Mouse (Mus musculus) embryonic stem cell, embryonic (primary cell): ENCODE data around the gene Kif6.

Experiments
- CTCF ChIA-PET, 4 experiments: fragments of 300-600 bp in 2 of 4; fragments of 350-600 bp in 2 of 4; sonication (Branson Sonifier 250); formaldehyde crosslinking; loops; one replicate each; lab custom pipeline; 2022; ENCODE audit warnings: inconsistent platforms in 2 of 4; lab: Charles Lee
- POLR2A ChIA-PET, 4 experiments: fragments of 300-600 bp in 2 of 4; fragments of 350-600 bp in 2 of 4; sonication (Branson Sonifier 250); formaldehyde crosslinking; loops; one replicate each; lab custom pipeline; 2022; ENCODE audit warnings: antibody characterized with exemption in 4 of 4, inconsistent platforms in 1 of 4; lab: Charles Lee

Kif6 gene

DNA sequence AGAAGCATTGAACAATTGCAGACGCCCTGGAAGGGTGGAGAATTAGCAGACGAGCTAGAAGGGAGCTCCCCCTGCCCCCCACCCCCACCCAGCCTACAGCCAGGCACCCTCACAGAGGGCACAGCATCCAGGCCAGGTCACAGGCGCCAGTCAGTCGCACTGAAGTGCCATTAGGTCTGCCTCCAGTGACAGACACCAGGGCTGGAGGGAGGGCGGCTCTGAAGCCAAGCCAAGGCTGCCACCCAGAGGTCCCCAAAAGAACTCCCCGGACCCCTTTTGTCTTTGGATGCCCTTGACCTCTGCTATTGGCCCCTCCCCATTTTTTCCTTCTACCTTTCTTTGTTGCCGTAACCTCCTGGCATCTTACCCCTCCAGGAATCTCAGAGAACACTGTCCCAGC is 274.7 kb downstream of the Kif6 start:
- CTCF ChIA-PET: interaction anchor here in 3 of 4 experiments (0.6 to 2.7 kb wide), 8 partner anchors 9 to 517 kb away, joined by 3 to 20 read pairs (median 5); partner anchors contain the start of gene Daam2 (in 1 of the 3)
- POLR2A ChIA-PET: interaction anchor here in 1 of 4 experiments (1.0 kb wide), 1 partner anchor 9 kb away, joined by 3 read pairs; no protein-coding TSS in a partner anchor

DNA sequence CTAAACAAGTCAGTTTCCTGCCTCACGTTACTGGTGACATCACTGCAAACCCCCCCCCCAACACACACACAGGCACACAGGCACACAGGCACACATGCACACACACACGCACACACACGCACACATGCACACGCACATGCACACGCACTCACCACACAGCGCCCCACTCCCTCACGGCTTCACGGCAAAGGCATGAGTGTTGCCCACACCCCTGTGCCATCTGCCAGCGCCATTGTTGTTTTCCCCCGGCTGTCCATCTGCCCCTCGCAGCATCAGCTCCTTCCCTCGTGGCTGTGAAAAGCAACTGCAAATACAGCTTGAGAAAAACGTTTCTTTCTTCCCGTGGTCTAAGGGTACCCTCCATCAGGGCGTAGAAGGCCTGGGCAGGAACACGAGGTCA is 275.9 kb downstream of the Kif6 start:
- POLR2A ChIA-PET: no interaction called here
- CTCF ChIA-PET: interaction anchor here in 3 of 4 experiments (0.7 to 2.7 kb wide), 7 partner anchors 8 to 361 kb away, joined by 3 to 20 read pairs (median 5); no protein-coding TSS in a partner anchor

DNA sequence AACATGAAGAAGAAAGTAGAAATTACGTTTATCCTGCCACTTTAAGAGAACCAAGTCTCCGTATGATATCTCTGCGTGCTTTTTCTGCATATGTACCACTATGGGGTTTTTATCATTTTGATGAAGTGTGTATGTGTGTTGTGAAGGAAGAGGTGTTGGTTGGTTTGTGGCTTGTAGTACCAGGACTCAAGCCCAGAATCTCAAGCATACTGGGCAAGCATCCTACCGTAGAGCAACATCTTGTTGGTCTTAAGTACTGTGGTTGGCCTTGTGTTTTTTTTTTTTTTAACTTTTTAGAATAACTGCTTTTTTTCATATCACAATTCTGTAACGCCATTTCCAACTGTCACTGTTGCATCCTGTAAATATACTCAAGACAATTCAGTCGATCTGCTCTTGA is 277.5 kb downstream of the Kif6 start:
- POLR2A ChIA-PET: no interaction called here
- CTCF ChIA-PET: no interaction called here

DNA sequence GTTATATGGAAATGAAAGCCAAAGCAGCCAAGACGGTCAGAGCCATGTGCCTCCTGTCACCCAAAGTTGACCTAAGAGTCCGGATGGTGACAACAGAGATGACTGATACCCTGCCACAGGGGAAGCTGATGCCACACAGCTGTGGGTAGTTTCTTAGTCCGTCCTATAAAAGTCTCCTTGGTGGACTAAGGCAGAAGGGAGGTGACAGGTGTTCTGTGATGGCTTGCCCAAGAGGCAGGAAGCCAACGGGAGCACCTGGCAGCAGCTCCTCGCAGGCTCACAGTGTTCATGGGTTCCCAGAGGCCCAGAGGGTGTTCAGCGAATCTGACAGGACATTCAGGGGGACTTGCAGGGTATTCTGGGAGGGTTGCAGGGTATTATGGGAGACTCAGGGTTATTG is 279.5 kb downstream of the Kif6 start:
- CTCF ChIA-PET: interaction anchor here in 1 of 4 experiments (0.5 kb wide), 1 partner anchor 256 kb away, joined by 3 read pairs; no protein-coding TSS in a partner anchor
- POLR2A ChIA-PET: no interaction called here

DNA sequence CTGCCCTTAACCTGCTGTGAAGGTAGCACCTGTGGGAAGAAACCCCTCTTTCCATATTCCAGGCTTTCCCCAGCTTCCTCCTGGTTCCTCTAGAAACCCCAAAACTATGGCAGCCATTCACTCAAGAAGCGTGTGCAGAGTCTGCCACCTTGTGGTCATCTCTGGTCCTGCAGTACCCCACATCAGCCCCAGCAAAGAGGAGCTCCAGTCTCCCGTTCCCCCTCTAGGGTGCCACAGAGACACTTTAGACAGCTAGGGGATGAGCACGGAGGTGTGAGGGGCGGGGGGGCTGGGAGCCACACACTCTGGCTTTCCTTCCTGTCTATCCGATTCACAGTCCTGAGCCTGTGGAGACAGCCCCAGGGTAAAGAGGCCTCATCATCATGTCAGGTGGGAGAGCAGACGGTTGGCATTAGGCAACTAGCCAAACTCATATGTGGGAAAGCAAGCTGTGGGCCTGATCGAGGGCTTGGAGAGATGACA is 284.0 kb downstream of the Kif6 start:
- CTCF ChIA-PET: interaction anchor here (0.5 to 2.0 kb wide), 126 partner anchors 8 to 1470 kb away, joined by 3 to 33 read pairs (median 4); partner anchors contain the start of genes Kif6 (in 1 of the 4), Lrfn2 (in 1 of the 4) and Mocs1 (in 1 of the 4)
- POLR2A ChIA-PET: interaction anchor here in 3 of 4 experiments (0.5 to 1.2 kb wide), 4 partner anchors 9 to 529 kb away, joined by 3 to 7 read pairs (median 4); no protein-coding TSS in a partner anchor

DNA sequence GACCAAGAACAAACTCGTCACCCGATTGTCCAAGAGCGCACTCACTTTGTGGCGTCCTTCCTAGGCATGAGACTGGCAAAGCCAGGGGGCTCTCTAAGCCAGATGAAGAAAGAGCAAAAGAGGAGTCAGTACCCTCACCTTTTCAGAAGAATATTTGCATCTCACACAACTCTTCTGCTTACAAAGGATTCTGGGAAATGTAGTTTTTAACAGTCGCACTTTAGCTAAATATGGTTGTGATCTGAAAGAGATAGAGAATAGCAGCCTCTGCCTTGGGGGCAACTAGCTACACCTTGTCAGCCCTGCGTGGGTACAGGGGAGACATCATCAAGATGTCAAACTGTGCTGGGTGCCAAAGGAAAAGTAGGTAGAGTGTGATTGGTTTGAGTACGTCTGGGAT is 287.7 kb downstream of the Kif6 start:
- CTCF ChIA-PET: interaction anchor here in 2 of 4 experiments (0.7 to 1.1 kb wide), 4 partner anchors 13 to 433 kb away, joined by 3 to 6 read pairs (median 4); no protein-coding TSS in a partner anchor
- POLR2A ChIA-PET: interaction anchor here in 1 of 4 experiments (0.6 kb wide), 1 partner anchor 885 kb away, joined by 3 read pairs; no protein-coding TSS in a partner anchor

DNA sequence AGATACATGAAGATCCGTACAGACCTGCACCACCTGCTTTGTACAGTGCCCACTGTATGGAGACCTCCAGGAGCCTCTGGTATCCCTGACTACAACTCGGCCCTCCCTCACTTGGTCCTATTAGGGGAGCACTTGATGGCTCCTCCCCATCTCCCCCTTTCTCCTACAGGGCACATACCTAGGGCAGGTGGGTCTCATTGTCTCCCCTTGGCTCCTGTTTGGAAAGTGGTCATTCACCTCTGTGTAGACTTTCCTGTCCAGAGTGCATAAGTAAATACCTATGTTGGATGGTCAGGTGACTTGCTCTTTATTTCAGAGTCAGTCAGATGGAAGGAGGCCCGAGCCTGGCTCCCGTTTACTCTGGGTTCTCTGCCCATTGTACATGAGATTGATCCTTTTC is 308.5 kb downstream of the Kif6 start:
- ChIA-PET CTCF (no interaction called here), POLR2A (no interaction called here)

DNA sequence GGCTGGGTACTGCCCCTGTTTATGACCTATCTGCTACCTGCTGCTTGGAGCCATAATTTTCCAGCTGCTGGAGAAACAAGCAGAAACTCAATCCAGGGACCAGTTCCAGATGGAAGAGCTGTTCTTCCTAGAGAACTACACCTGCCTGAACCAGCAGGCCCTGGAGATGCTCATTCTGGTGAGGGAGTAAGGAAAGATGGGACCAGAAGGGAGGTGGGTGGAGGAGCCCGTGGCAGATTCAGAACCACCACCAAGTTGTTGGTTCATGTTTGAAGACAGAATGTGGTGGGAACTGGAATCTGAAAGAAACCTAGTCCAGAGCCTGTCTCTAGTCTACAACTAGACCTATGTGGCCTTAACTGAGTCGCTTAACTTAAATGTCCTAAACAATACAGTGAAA is 312.7 kb downstream of the Kif6 start:
- ChIA-PET POLR2A (no interaction called here), CTCF (no interaction called here)

DNA sequence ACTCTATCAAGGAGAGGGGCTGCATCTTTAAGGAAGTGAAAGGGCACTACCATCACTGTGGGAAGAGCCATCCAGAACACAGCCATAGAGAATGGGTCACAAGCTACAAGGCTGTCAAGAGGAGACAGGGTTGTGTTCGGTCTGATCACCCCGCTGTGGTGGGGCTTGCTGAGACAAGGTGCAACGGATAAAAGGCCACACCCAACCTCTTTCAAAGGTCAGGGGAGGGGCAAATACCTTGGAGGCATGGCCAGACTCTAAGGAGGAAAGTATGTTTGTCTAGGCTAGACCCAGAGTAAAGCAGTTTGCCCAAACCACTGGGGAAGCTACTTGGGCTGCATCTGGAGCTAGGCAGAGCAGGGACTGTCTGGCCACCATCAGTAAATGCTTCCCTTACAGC is 318.9 kb downstream of the Kif6 start:
- CTCF ChIA-PET: interaction anchor here in 3 of 4 experiments (0.6 to 2.4 kb wide), 3 partner anchors 20 to 35 kb away, joined by 3 to 10 read pairs (median 4); no protein-coding TSS in a partner anchor
- POLR2A ChIA-PET: no interaction called here

DNA sequence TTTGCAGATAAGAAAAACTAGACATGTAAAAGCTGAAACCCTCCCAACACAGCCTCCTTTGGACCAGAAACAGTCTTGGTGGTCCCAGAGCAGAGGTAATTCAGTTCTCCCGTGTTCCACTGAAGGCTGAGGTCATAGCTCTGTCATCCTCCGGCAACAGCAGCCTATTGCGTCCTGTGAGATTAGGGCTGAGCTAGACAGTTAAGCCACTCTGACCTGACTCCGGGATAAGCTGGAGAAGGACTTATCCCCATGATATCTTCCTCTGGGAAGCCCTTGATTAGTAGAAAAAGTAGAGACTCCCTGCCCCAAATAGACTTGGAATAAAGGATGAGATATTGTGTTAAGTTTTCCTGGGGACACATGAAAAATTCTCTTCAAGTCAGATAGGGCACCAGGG is 319.6 kb downstream of the Kif6 start:
- CTCF ChIA-PET: interaction anchor here in 2 of 4 experiments (1.0 to 2.4 kb wide), 3 partner anchors 36 to 42 kb away, joined by 4 to 10 read pairs (median 4); no protein-coding TSS in a partner anchor
- POLR2A ChIA-PET: interaction anchor here in 1 of 4 experiments (0.6 kb wide), 1 partner anchor 1527 kb away, joined by 4 read pairs; no protein-coding TSS in a partner anchor

DNA sequence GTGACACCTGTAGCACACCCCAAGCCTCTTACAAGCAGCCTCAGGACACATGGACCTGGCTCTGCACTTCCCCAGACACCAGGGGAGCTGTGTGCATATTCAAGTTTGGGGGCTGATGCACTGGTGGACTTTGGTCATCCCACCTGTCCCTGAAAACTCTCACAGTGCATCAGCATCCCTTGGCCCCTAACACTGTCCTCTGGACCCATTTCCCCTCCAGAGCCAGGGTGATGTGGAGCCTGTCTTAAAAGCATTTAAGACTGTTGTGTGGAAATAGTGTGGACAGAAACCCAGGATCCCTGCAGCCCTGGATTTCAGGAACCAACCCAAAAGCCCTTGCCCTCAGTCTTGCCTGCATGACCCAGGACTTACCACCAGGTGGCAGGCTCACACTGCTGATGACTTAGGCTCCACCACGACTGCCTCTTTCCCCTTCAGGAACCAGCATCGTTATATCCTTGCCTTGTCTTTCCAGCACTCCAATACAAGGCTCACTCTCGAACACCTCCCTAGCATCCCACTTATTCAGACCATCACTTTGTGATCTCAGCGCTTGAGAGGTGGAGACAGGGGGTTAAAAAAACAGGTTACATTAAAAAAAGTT is 320.8 kb downstream of the Kif6 start:
- ChIA-PET POLR2A (no interaction called here), CTCF (interaction anchor here in 1 of 4 experiments (1.2 kb wide), 1 partner anchor 41 kb away, joined by 4 read pairs; no protein-coding TSS in a partner anchor)

DNA sequence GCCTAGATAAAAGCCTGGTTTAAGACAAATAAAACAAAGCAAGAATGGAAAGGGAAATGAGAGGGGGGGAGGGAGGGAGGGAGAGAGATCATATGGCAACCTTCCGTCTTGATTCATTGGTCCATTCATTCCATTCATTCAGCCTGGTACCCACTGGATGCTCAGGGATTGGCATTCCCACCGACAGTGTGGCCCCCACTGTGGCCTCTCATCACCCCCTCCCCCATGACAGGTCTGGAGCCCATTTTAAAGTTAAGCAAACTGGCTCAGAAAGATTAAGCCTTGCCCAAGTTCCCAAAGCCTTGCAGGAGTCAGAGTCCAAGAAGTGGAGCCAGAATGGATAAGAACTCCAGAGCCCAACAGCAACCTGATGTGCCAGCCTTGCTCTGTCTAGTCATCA is 321.3 kb downstream of the Kif6 start:
- POLR2A ChIA-PET: no interaction called here
- CTCF ChIA-PET: interaction anchor here in 2 of 4 experiments (0.6 to 0.9 kb wide), 2 partner anchors 301 to 341 kb away, joined by 3 read pairs; no protein-coding TSS in a partner anchor

DNA sequence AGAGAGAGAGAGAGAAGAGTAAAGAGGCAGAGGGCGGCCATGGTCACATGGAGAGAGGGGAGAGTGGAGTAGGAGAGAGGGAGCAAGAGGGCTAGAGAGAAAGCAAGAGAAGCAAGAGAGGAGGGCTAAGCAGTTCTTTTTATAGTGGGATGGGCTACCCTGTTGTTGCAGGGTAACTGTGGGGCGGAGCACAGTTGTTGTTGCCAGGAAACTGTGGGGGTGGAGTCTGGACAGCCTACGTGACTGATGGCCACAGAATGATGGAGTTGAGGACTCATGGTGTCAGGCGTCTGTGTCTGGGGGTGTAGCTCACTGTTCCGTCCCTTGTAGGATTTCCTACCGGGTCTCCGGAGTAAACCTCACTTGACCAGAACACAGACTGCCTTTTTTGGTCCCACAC is 324.2 kb downstream of the Kif6 start:
- POLR2A ChIA-PET: no interaction called here

DNA sequence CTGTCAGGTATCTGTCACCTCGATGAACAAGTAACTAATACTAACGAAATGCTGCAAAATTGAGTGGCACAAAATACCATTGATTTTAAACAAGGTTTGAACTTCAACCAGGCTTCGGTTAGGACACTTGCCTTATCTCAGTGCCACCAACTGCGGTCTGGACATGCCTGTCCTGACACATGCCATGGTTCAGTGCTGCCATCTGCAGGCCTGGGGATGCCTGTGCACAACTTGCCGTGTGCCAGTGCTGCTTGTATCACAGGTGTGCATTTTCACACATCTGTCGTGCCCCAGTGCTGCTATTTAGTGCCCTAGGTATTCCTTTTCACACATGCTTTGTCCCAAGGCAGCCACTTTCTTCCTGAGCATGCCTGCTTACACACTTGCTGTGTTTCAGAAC is 327.7 kb downstream of the Kif6 start:
- CTCF ChIA-PET: interaction anchor here in 1 of 4 experiments (0.5 kb wide), 1 partner anchor 295 kb away, joined by 3 read pairs; no protein-coding TSS in a partner anchor
- POLR2A ChIA-PET: no interaction called here

More for the DNA sequence above, 324.2 kb downstream of the Kif6 start:
- CTCF ChIA-PET: interaction anchor here in 2 of 4 experiments (0.6 to 1.8 kb wide), 3 partner anchors 13 to 298 kb away, joined by 3 to 4 read pairs (median 3); no protein-coding TSS in a partner anchor

DNA sequence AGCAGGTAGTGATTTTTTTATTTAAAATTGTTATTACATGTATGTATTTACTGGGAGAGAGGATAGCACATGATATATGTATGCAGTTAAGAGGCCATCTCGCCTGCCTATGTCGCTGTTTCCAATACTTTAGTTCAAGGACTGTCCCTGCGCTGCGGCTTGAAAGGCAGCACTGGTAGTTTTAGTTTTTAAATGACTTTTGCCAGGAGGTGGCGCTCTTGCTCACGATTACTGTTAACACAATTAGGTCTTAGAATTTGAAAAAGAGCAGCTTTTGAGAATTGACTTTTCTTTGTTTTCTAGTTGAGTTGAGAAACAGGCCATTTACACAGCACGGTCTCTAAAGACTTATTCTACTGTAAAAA is 336.5 kb downstream of the Kif6 start:
- POLR2A ChIA-PET: interaction anchor here in 1 of 4 experiments (1.1 kb wide), 1 partner anchor 17 kb away, joined by 4 read pairs; no protein-coding TSS in a partner anchor
- CTCF ChIA-PET: interaction anchor here (0.6 to 1.7 kb wide), 19 partner anchors 9 to 361 kb away, joined by 3 to 9 read pairs (median 4); no protein-coding TSS in a partner anchor

DNA sequence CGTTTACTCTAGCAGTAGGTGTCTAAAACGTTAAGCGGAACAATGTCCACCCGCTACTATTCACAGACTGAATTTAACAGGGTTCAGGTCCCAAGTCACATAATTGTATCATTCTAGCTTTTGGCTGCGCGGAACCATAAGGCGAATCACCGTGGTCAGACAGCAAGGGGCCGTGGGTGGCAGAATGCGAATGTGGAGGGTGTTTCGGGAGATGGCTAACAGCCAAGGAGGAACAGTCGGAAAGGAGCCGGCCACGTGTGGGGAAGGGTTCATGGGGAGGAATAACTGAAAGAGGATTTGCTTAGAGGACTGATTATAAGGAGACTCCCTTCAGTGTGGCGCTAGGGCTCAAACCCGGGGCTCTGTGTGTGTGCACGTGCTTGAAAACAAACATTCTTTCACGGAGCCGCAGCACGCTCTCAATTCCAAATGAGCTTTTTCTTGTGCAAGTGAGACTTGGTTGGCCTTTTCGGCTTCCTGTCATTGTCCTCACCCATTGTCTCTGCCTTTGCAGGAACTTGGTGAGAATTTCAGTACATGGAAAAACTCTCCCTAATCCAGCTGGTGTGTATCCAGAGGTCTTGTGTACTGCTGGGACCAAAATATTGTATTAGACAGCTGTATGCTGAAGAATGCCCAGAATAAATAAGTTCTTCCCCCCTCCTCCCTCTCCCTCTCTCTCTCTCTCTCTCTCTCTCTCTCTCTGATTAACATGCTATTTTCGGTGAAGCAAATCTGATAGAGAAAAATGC is 337.1 kb downstream of the Kif6 start:
- ChIA-PET POLR2A (interaction anchor here in 1 of 4 experiments (1.1 kb wide), 1 partner anchor 16 kb away, joined by 4 read pairs; no protein-coding TSS in a partner anchor), CTCF (interaction anchor here (0.6 to 1.7 kb wide), 27 partner anchors 9 to 467 kb away, joined by 3 to 9 read pairs (median 4); no protein-coding TSS in a partner anchor)

DNA sequence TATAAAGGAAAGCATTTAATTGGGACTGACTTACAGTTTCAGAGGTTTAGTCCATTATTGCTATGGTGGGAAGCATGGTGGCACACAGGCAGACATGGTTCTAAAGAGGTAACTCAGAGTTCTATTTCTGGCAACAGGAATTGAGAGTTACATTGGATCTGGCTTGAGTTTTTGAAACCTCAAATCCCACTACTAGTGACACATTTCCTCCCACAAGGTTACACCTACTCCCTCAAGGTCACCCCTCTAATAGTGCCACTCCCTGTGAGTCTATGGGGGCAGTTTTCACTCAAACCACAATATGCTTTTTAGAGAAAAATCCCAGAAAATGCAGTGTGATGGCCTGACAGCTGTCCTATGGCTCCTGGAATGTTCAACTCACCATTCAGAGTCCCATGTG is 344.1 kb downstream of the Kif6 start:
- CTCF ChIA-PET: no interaction called here
- POLR2A ChIA-PET: no interaction called here
